Mouse (Mus musculus): ENCODE results near the gene Rad23a.

Gene Rad23a

DNA sequence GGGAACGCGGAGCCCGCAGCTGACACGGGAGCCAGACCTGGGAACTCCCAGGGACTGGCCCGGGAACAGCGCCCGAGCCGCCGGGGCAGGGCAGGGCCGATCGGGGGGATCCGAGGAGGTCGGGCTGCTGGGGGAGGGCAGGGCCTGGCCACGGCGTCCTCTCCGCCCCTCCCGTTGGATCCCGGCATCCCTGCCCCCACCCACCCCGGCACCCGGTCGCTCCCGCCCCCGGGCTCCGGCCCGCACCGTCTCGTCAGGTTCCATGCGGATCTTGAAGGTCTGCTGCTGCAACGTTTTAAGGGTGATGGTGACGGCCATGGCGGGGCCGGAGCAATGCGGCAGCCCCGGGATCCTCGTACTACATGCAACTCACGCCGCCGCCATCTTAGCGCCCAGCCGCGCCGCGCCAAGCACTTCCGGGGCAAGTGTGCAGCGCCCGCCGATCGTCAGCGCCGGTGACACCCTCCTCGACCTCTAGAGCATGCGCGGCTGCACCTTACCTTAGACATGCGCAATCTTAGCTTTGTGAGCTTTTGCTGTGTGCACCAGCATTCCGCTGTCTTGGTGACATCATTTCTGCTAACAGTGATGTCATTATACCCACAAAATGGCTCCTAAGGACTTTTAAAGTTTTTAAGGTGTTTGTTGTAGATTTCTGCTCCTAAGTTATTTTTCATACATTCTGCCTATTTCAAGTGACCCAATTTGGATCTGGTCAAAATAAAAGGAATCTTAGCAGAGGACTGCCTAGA lies at the start of gene Rad23a:
TSS of gene Rad23a (minus strand) at position 418 of the 752 bp plus-strand sequence.
- in situ Hi-C loops (cut with MboI, MseI), result no loop called here

DNA sequence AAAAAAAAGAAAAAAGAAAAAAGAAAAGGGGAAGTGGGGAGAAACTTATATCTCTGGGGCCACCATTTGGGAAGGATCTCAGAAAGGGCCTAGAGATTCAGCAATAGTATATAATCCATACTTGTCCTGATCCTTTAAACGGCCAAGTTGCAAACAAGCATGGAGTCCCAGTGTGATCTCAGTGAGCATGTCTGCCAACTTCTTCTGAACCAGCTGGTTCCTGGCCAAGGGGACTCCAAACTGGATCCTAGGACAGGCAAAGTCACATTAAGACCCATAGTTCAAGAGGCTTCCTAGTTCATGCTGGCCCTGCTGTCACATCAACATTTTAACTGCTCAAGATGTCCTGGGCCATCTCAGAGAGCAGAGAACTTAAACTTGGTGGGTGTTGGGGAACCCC lies 48.7 kb upstream of the Rad23a start:
- in situ Hi-C loops (cut with MboI, MseI), result no loop called here

DNA sequence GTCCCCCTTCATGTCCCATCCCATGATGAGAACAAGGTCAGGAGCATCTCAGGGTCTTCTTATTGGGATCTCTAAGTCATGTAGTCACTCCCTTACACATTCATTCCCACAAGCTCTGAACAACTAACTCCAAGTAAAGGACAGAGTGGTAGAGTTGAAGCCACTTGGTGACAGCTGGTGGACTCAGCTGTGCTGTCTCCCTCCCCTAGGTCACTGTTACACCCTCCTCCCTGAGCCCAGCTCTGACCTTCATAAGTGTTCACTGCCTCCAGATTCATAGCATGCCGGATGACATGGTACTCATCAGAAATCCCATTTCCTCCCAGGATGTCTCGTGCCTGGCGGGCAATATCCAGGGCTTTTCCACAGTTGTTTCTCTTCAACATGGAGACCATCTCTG lies 47.8 kb upstream of the Rad23a start:
- in situ Hi-C loops (cut with MboI, MseI), result no loop called here

GRCm38 (mm10) chr8:84884728-84885127 lies 44.3 kb upstream of the Rad23a start:
- in situ Hi-C loops (cut with MboI, MseI), result no loop called here

DNA sequence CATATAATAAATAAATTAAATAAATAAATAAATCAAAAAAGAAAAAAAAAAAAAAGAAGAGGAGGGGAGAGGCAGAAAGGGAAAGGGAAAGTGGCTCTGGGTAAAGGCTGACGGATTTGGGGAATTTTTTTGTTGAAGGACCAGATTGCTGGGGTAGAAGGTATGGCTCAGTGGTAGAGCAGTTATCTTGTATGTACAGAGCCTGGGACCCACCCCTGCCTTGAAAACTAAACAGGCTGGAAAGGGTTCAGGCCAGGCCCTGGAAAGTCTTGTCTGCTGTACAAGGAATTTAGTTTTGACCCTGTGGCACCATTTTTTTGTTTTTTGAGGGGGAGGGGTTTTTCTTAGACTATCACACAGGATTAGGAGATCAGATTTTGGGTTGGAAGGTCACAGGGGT lies 38.5 kb upstream of the Rad23a start:
- in situ Hi-C loops (cut with MboI, MseI), result no loop called here

DNA sequence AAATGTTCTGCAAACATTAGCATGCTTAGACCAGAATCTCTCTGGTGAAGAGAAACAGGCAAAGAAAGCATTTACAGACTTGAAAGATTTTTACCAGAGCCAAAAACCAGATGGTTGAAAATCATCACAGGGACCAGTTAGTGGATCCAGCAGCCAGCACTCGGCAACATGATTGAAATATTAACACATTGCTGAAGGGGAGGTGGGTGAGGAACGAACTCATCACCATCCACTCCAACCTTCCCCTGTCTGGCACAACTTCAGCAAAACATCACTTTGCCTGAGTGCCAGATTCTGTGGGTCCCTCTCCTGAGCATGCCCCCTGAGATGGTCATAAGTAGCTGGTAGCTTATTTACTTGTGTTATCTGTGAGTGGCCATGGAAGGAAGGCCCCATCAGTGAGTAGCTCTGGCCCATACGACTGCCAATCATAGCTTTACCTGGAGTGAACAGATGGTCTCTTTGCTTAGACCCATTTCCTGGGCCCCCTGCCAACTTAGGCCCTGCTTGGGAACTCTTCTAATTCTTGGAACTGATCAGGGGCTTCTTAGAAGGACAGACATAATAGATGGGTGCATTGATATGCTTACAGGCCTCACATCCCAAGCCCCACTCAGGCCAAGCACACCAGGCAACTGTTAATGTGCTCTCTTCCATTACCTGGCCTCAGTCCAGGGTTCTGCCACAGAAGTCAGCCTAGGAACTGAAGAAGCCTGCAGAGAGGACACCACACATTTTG lies 37.0 kb upstream of the Rad23a start:
- in situ Hi-C loops (cut with MboI, MseI), result no loop called here

GRCm38 (mm10) chr8:84874339-84874738 lies 33.9 kb upstream of the Rad23a start:
- in situ Hi-C loops (cut with MboI, MseI), result no loop called here

GRCm38 (mm10) chr8:84873016-84873415 lies 32.6 kb upstream of the Rad23a start:
- in situ Hi-C loops (cut with MboI, MseI), result no loop called here

GRCm38 (mm10) chr8:84872309-84872965 lies 32.0 kb upstream of the Rad23a start:
- in situ Hi-C loops (cut with MboI, MseI), result no loop called here

GRCm38 (mm10) chr8:84871376-84872308 lies 31.2 kb upstream of the Rad23a start, which contains the start of gene Syce2:
Gene Syce2, plus strand, starts transcription at chr8:84872111.
- in situ Hi-C loops (cut with MboI, MseI), result no loop called here

- in situ Hi-C loops (cut with MboI, MseI), result no loop called here
Measured at GRCm38 (mm10) chr8:84856864-84857441, 16.5 kb upstream of the Rad23a start, which contains the start of gene Farsa. Gene Farsa, plus strand, starts transcription at chr8:84856989.

DNA sequence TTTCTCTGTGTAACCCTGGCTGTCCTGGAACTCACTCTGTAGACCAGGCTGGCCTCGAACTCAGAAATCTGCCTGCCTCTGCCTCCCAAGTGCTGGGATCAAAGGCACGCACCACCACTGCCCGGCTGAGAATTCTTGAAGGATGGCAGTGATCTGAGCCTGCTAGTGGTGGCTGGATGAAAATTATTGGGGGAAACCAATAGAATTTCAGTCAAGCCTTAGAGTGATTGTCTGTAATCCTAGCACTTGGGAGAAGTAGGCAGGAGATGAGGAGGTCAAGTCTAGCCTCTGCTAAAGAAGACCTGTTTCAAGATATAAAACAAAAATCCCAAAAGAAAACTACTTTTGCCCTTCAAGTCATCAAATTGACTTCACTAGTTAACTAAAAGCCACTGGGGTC lies 16.0 kb upstream of the Rad23a start:
- in situ Hi-C loops (cut with MboI, MseI), result no loop called here

GRCm38 (mm10) chr8:84847684-84848435 lies 7.4 kb upstream of the Rad23a start:
- in situ Hi-C loops (cut with MboI, MseI), result no loop called here

DNA sequence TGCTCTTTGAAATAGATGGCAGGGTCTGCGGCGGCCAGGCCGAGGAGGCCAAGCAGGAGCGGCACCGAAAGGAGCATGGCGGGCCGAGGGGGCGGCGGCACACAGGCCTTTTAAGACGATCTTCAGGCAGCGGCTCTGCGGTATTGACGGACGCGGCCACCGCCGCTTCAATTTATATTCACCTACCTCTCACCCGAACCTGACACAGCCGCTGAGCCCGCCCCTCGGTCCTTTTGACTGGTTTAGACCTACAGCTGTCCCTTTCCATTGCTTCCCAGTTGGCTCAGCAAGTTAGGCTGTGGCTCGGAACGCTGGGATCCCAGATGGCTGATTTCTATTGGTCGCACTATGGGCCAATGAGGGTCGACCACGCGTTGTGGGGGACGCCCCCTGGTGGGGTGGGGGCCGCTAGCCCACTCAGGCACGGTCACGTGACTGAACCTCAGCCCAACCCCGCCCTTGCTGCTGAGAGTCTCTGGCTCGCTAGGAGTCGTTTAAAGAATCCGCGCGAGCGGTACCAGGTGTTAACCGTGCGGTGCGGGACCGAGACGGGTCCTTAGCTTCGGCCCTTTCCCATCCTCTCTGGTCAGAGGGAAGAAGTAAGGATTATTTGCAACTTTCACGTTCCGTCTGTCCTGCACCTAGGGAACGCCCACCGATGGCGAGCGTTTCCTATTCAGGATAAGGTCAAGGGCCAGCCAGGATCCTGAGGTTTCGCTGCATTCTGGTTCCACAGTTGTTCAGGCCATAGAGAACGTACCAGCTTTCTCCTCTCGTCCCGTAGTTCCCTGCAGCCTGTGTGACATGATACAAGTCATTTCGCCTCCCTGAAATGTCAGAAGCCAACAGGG lies 6.5 kb upstream of the Rad23a start, which contains the start of gene Calr:
TSS of gene Calr (minus strand) at position 213 of the 851 bp plus-strand sequence.
- in situ Hi-C loops (cut with MboI, MseI), result no loop called here

GRCm38 (mm10) chr8:84846094-84846721 lies 5.7 kb upstream of the Rad23a start:
- in situ Hi-C loops (cut with MboI, MseI), result no loop called here

DNA sequence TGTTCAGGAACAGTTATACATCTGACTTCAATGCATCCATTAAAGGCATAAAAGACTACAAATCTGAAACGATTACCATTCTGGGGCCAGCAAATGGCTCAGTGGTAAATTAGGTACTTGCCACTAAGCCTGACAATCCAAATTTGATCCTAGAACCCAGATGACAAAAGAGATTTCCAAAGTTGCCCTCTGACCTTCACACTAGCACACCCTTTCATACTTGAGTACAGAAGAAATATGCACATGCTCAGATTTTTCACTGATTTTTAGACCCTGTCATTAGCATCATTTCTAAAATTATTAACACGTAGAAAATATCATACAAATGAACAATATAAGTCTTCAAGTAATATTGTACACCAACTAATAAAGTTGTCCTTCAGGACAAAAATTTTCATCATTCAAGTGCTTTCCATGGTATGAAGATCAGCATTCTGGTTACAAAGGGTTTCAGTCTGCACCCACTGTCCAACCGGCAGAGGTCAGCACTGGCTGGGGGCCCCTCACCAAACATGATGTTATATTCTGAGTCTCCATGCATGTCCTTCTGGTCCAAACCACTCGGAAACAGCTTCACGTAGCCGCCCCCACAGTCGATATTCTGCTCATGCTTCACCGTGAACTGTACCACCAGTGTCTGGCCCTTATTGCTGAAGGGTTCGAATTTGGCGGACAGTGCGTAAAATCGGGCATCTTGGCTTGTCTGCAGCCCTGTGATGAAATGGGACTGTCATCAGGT lies 5.1 kb upstream of the Rad23a start:
- in situ Hi-C loops (cut with MboI, MseI), result no loop called here

- in situ Hi-C loops (cut with MboI, MseI), result no loop called here
Measured at GRCm38 (mm10) chr8:84844397-84845070, 4.1 kb upstream of the Rad23a start.

Data from T-helper 2 cell (primary cell).